Mouse (Mus musculus) kidney, embryonic 15.5 days (tissue): ENCODE results near the gene H2-DMb2. TPM values are rescaled to one million over a fixed set of nuclear protein-coding genes. Genes with fewer than 3 reads are reported as not detected.

Experiments used
- polyA plus RNA-seq: library from polyadenylated mRNA; unstranded; fragments of >200 nt; fragmentation: Nextera tagmentation; extraction: Ambion mirVana; gene quantifications from 2 replicates; pipeline ENCODE4 v1.2.1, GENCODE M21; 2015

The H2-DMb2 gene
- polyA plus RNA-seq, 1 experiment from 2014 or later, result 25.3 TPM

Other genes starting within 250 kb of the H2-DMb2 start
- gene Platr17, start 238.2 kb upstream of the H2-DMb2 start, polyA plus RNA-seq, result 0.19 TPM in 1 of 2 replicates, not detected in the other
- 47.6 and 60.0 TPM in 2 replicates for gene Daxx, start 233.9 kb upstream of the H2-DMb2 start, polyA plus RNA-seq
- gene Tapbp, start 227.4 kb upstream of the H2-DMb2 start, polyA plus RNA-seq, result 28.3 and 35.9 TPM in 2 replicates
- gene Zbtb22, start 227.4 kb upstream of the H2-DMb2 start, polyA plus RNA-seq, result 17.5 and 19.3 TPM in 2 replicates
- gene Rgl2, start 213.8 kb upstream of the H2-DMb2 start, polyA plus RNA-seq, result 30.7 and 34.5 TPM in 2 replicates
- 171 and 183 TPM in 2 replicates for gene Pfdn6, start 203.0 kb upstream of the H2-DMb2 start, polyA plus RNA-seq
- 41.8 and 44.0 TPM in 2 replicates for gene Wdr46, start 202.6 kb upstream of the H2-DMb2 start, polyA plus RNA-seq
- gene B3galt4, start 191.8 kb upstream of the H2-DMb2 start, polyA plus RNA-seq, result 5.1 and 5.6 TPM in 2 replicates
- 48.0 and 53.5 TPM in 2 replicates for gene Vps52, start 187.5 kb upstream of the H2-DMb2 start, polyA plus RNA-seq
- gene Rps18, start 187.3 kb upstream of the H2-DMb2 start, polyA plus RNA-seq, result 1,731 and 1,904 TPM in 2 replicates
- gene H2-K1, start 143.0 kb upstream of the H2-DMb2 start, polyA plus RNA-seq, result 24.6 and 27.2 TPM in 2 replicates
- gene Ring1, start 118.6 kb upstream of the H2-DMb2 start, polyA plus RNA-seq, result 20.3 and 21.7 TPM in 2 replicates
- 51.7 and 52.5 TPM in 2 replicates for gene H2-Ke6, start 115.2 kb upstream of the H2-DMb2 start, polyA plus RNA-seq
- gene Slc39a7, start 111.6 kb upstream of the H2-DMb2 start, polyA plus RNA-seq, result 197 and 211 TPM in 2 replicates
- 50.5 and 53.0 TPM in 2 replicates for gene Rxrb, start 111.5 kb upstream of the H2-DMb2 start, polyA plus RNA-seq
- gene Col11a2, start 103.9 kb upstream of the H2-DMb2 start, polyA plus RNA-seq, result 2.2 and 6.6 TPM in 2 replicates
- gene H2-Oa, start 51.0 kb upstream of the H2-DMb2 start, polyA plus RNA-seq, result 0.39 and 0.64 TPM in 2 replicates
- gene H2-DMa, start 23.8 kb upstream of the H2-DMb2 start, polyA plus RNA-seq, result 14.8 and 15.9 TPM in 2 replicates
- 135 and 140 TPM in 2 replicates for gene Brd2, start 20.7 kb upstream of the H2-DMb2 start, polyA plus RNA-seq
- gene H2-DMb1, start 9.8 kb downstream of the H2-DMb2 start, polyA plus RNA-seq, result 4.9 and 6.0 TPM in 2 replicates
- gene Tap1, start 44.2 kb downstream of the H2-DMb2 start, polyA plus RNA-seq, result 3.5 and 3.8 TPM in 2 replicates
- gene Psmb9, start 44.5 kb downstream of the H2-DMb2 start, polyA plus RNA-seq, result 3.0 and 3.2 TPM in 2 replicates
- 6.0 and 7.1 TPM in 2 replicates for gene Psmb8, start 54.4 kb downstream of the H2-DMb2 start, polyA plus RNA-seq
- gene Tap2, start 60.2 kb downstream of the H2-DMb2 start, polyA plus RNA-seq, result 3.5 and 4.1 TPM in 2 replicates
- gene H2-Ob, start 95.6 kb downstream of the H2-DMb2 start, polyA plus RNA-seq, result 0.13 TPM in 1 of 2 replicates, not detected in the other
- 23.3 and 27.5 TPM in 2 replicates for gene H2-Ab1, start 114.4 kb downstream of the H2-DMb2 start, polyA plus RNA-seq
- gene H2-Aa, start 144.5 kb downstream of the H2-DMb2 start, polyA plus RNA-seq, result 2.1 and 2.3 TPM in 2 replicates
- 6.2 and 6.9 TPM in 2 replicates for gene H2-Eb1, start 162.6 kb downstream of the H2-DMb2 start, polyA plus RNA-seq
- gene H2-Eb2, start 182.4 kb downstream of the H2-DMb2 start, polyA plus RNA-seq, result not detected in 2 replicates
- gene Btnl2, start 211.5 kb downstream of the H2-DMb2 start, polyA plus RNA-seq, result 0.08 and 0.16 TPM in 2 replicates
- not detected in 2 replicates for gene Btnl1, start 233.8 kb downstream of the H2-DMb2 start, polyA plus RNA-seq